Mouse (Mus musculus): ENCODE measurements at regions not wholly inside any gene's neighbourhood (a gene's known extent, or its start where the extent isn't known, plus 50 kb on each side); places are given as distances from the start of the nearest gene placed in this dataset.
A peak's percentile ranks its signal among the peaks of the same experiment; 100 is the strongest.

- no peak for DNase-seq (ENCODE audit: low read depth, low spot score)
These were observed 375.6 kb upstream of the Tfap2d start for GRCm38 (mm10) chr1:18727259-18727658.

GRCm38 (mm10) chr1:18758347-18759129 lies 344.3 kb upstream of the Tfap2d start:
- peak; percentile 9 for DNase-seq (ENCODE audit: low read depth, low spot score)

GRCm38 (mm10) chr1:18793639-18794038 lies 309.2 kb upstream of the Tfap2d start:
- DNase-seq (ENCODE audit: low read depth, low spot score) = peak; percentile 3

Data from brain, adult 2 months (tissue).